8 mouse cellular contexts compared by ENCODE assay signal in the genomic region with DNA sequence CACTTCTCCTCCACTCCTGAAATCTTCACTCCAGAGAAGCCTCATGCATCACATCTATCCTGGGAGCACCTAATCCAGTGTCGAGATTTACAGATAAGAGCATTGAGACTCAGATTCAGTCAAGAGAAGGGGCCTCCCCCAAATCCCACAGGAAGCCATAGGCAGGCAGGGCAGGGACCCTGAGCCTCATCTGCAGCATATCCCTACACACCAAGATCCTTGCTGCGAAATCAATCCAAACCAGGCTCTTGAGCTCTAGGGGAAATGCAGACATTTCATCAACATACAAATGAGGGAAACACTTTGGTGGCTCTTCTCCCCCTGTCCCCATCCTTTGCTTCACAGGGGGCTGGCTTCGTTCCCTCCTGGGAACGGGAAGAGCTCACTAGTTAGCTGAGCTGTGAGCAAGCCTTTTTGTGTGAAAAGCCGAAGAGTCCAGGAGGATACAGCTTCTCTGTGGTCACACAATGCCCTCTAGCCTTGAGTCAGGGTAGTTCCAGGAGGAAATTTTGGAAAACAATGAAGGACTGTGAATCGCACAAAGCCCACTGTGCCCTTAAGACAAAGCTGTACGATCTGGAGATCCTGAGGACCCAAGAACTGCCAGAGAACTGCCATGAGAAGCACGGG.
A peak's percentile ranks its signal among the peaks of the same experiment; 100 is the strongest.
DNase-seq lines count a peak whose midpoint lies in the region; ATAC-seq lines count a peak whose summit lies in the region.

No protein-coding gene starts in this region.

- H3K27me3 ChIP-seq in embryonic facial prominence, embryonic 14.5 days (replicated peaks; ENCODE audit: control insufficient read depth, insufficient read depth, low read length), result no peaks in the 10 kb centered on the region
- no peaks in the 10 kb centered on the region for H3K27me3 ChIP-seq in hindbrain, embryonic 13.5 days

- 15% methylated on average over 8 of the region's 8 CpGs for whole genome bisulfite sequencing in embryonic facial prominence, embryonic 14.5 days
- 13% methylated on average over 8 of the region's 8 CpGs for WGBS in hindbrain, embryonic 13.5 days

- no peak overlapping the region for H3K4me2 ChIP-seq in embryonic facial prominence, embryonic 14.5 days (ENCODE audit: low read depth, low read length)
- H3K4me2 ChIP-seq in hindbrain, embryonic 13.5 days, result no peak overlapping the region

- H3K4me3 ChIP-seq in embryonic facial prominence, embryonic 14.5 days (ENCODE audit: low read depth, low read length), result no peak overlapping the region
- H3K4me3 ChIP-seq in hindbrain, embryonic 13.5 days, result no peak overlapping the region

- peak; percentile 24 for DNase-seq in ES-CJ7 (ENCODE audit: low read depth, low spot score)
- DNase-seq in adrenal gland, postnatal 25 days, result peak; percentile 2
- peak; percentile 70 for DNase-seq in embryonic facial prominence, embryonic 14.5 days (ENCODE audit: low spot score)
- DNase-seq in left cerebral cortex, adult 9 months (ENCODE audit: low spot score in 2 of 2), result peak; percentile 9 to 59
- DNase-seq in right cerebral cortex, adult 18-20 months, result peak; percentile 43
- no peak for DNase-seq in spleen, postnatal 4 days (ENCODE audit: low spot score in 2 of 2)

- H3K9ac ChIP-seq in embryonic facial prominence, embryonic 14.5 days (ENCODE audit: low read depth, low read length), result no peak overlapping the region
- H3K9ac ChIP-seq in hindbrain, embryonic 13.5 days, result peak overlapping the region; percentile 19; the same call in 1 of the 2 replicates

- H3K36me3 ChIP-seq in embryonic facial prominence, embryonic 14.5 days (ENCODE audit: control insufficient read depth, insufficient read depth, low read length), result no peaks in the 10 kb centered on the region
- no peaks in the 10 kb centered on the region for H3K36me3 ChIP-seq in hindbrain, embryonic 13.5 days

- H3K9me3 ChIP-seq in embryonic facial prominence, embryonic 14.5 days (ENCODE audit: control insufficient read depth, low read length), result no peaks in the 10 kb centered on the region
- no peaks in the 10 kb centered on the region for H3K9me3 ChIP-seq in hindbrain, embryonic 13.5 days

- no peak overlapping the region for H3K27ac ChIP-seq in embryonic facial prominence, embryonic 14.5 days (replicated peaks; ENCODE audit: low read depth, low read length)
- H3K27ac ChIP-seq in hindbrain, embryonic 13.5 days, result peak overlapping the region; percentile 6; the same call in 1 of the 2 replicates

- ATAC-seq in embryonic facial prominence, embryonic 14.5 days (ENCODE audit: low read depth), result peak; percentile 72
- 0 out of 2 replicates have a peak, but pooled peaks have one; percentile 59 for ATAC-seq in hindbrain, embryonic 13.5 days (ENCODE audit: low FRiP score)
- no peak for ATAC-seq in megakaryocyte, adult 5-6 weeks (ENCODE audit: poor library complexity, severe bottlenecking)

- H3K4me1 ChIP-seq in embryonic facial prominence, embryonic 14.5 days (ENCODE audit: control insufficient read depth, insufficient read depth, low read length), result no peaks in the 10 kb centered on the region
- peaks cover 13% of the 10 kb centered on the region for H3K4me1 ChIP-seq in hindbrain, embryonic 13.5 days (replicated peaks)

Comparison
In these comparisons a context has a peak if more than half of its experiments do, and no peak if none do; other contexts are left out.
1. DNase-seq: peak in ES-CJ7 (single experiment), adrenal gland, postnatal 25 days (single experiment), embryonic facial prominence, embryonic 14.5 days (single experiment), left cerebral cortex, adult 9 months (2 of 2) and right cerebral cortex, adult 18-20 months (single experiment); none in spleen, postnatal 4 days (0 of 2).